Mouse (Mus musculus) ES-Bruce4 (cell line): ENCODE measurements at regions not wholly inside any gene's neighbourhood (a gene's known extent, or its start where the extent isn't known, plus 50 kb on each side); places are given as distances from the start of the nearest gene placed in this dataset.
"Not testable (repeated sequence)": the region's sequence is repeated elsewhere in the genome, so short reads cannot be mapped to it uniquely, and the experiment has no call there.

Source experiments
- CTCF ChIP-seq: IDR thresholded peaks from one replicate; pipeline ENCODE4 v1.8.1; 2011; ENCODE audit warnings: low read depth, low read length
- EP300 ChIP-seq: IDR thresholded peaks from 2 replicates; pipeline ENCODE4 v1.6.1; 2011; ENCODE audit warnings: low read depth, low read length; ENCODE audit not compliant: insufficient read depth
- POLR2A ChIP-seq: IDR thresholded peaks from one replicate; pipeline ENCODE4 v1.8.1; 2011; ENCODE audit warnings: low read length; ENCODE audit not compliant: insufficient read depth

DNA sequence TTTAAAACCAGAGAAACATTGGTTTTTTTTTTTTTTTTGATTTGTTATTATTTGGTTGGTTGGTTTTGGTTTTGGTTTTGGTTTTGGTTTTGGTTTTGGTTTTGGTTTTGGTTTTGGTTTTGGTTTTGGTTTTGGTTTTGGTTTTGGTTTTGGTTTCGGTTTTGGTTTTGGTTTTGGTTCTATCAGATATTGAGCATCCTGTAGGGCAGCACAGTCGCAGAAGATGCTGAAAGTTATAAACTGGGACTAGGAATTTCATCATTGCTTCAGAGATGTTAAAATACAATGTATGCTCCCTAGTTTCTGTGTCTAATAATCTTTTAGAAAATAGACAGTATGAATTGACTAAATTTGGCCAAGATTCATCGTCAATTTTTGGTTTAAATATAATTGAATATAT, 375.8 kb upstream of the Zfp386 start:
- TF ChIP-seq EP300, CTCF, POLR2A: not testable (repeated sequence)
